Mouse (Mus musculus) liver, embryonic 11.5 days (tissue): ENCODE measurements at regions not wholly inside any gene's neighbourhood (a gene's known extent, or its start where the extent isn't known, plus 50 kb on each side); places are given as distances from the start of the nearest gene placed in this dataset.

Experiments
- ATAC-seq: fragments of 200-750 bp; cut with Nextera tagmentation; replicated peaks from 2 replicates; pipeline ENCODE4 v1.8.0; 2017; ENCODE audit warnings: moderate number of reproducible peaks, mild to moderate bottlenecking, moderate TSS enrichment, moderate library complexity; ENCODE audit not compliant: low FRiP score
- DNase-seq: peaks from one replicate; pipeline ENCODE4 v3.0.0-alpha.2; 2017; ENCODE audit warnings: low spot score
- H3K27ac ChIP-seq: fragments of 300-500 bp; sonication (generic); 2 replicates; pipeline ENCODE4 v1.5.1; 2014; ENCODE audit warnings: mild to moderate bottlenecking, low read depth, low read length, control low read depth
- H3K27me3 ChIP-seq: fragments of 300-500 bp; sonication (generic); replicated peaks from 2 replicates; pipeline ENCODE4 v1.6.1; 2014; ENCODE audit warnings: low read length, mixed read lengths; ENCODE audit not compliant: control insufficient read depth, insufficient read depth
- H3K36me3 ChIP-seq: fragments of 300-500 bp; sonication (generic); 2 replicates; pipeline ENCODE4 v1.6.1; 2014; ENCODE audit warnings: mild to moderate bottlenecking, low read length, moderate library complexity, mixed read lengths; ENCODE audit not compliant: control insufficient read depth, insufficient read depth
- H3K4me1 ChIP-seq: fragments of 300-500 bp; sonication (generic); replicated peaks from 2 replicates; pipeline ENCODE4 v1.6.1; 2014; ENCODE audit warnings: low read length, mixed read lengths; ENCODE audit not compliant: control insufficient read depth, insufficient read depth
- H3K4me2 ChIP-seq: fragments of 300-500 bp; sonication (generic); 2 replicates; pipeline ENCODE4 v1.6.1; 2014; ENCODE audit warnings: mild to moderate bottlenecking, control low read depth, moderate library complexity
- H3K4me3 ChIP-seq: fragments of 300-500 bp; sonication (generic); 2 replicates; pipeline ENCODE4 v1.5.1; 2014; ENCODE audit warnings: low read depth, low read length, control low read depth
- H3K9ac ChIP-seq: fragments of 300-500 bp; sonication (generic); 2 replicates; pipeline ENCODE4 v1.6.1; 2014; ENCODE audit warnings: low read depth, low read length, control low read depth
- H3K9me3 ChIP-seq: fragments of 300-500 bp; sonication (generic); 2 replicates; pipeline ENCODE4 v1.6.1; 2016; ENCODE audit warnings: low read length, inconsistent platforms, mixed read lengths; ENCODE audit not compliant: control insufficient read depth
- WGBS: fragments of 180-500 bp; shearing (Covaris S2); extraction: QIAGEN DNeasy Blood & Tissue Kit; methylation state at CpG from one replicate; pipeline ENCODE4 v1.1.7; 2014; 5-methylcytosine and 5-hydroxymethylcytosine counted together

DNA sequence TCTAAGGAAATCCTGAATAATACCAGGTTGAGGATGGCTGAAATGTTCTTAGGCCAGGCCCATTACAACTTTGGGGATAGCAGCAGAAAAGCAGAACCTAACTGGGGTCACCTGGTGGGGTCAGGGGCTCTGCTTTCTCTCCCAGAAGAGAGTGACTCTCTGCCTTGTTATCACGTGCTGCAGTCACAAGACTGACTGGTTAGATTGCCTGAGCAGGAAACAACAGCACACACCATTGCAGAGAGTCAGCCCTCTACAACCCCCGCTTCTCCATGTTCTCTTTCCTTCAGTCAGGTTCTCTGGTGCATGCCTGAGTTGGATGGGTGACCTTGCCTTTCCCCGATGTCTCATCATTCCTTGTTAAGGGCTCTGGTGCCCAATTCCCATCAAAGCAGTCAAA is 91.2 kb upstream of the Hsd17b12 start:
- ATAC-seq, result no peak
- peaks cover 55% of the 10 kb centered on the region for H3K27me3 ChIP-seq
- no peak overlapping the region for H3K27ac ChIP-seq
- H3K4me3 ChIP-seq, result no peak overlapping the region
- H3K9ac ChIP-seq, result no peak overlapping the region
- H3K9me3 ChIP-seq, result no peaks in the 10 kb centered on the region
- H3K4me2 ChIP-seq, result no peak overlapping the region
- 49% methylated on average over 3 of the region's 3 CpGs for WGBS
- no peak for DNase-seq
- H3K4me1 ChIP-seq, result no peaks in the 10 kb centered on the region; the same call in 1 of the 2 replicates
- no peaks in the 10 kb centered on the region for H3K36me3 ChIP-seq

DNA sequence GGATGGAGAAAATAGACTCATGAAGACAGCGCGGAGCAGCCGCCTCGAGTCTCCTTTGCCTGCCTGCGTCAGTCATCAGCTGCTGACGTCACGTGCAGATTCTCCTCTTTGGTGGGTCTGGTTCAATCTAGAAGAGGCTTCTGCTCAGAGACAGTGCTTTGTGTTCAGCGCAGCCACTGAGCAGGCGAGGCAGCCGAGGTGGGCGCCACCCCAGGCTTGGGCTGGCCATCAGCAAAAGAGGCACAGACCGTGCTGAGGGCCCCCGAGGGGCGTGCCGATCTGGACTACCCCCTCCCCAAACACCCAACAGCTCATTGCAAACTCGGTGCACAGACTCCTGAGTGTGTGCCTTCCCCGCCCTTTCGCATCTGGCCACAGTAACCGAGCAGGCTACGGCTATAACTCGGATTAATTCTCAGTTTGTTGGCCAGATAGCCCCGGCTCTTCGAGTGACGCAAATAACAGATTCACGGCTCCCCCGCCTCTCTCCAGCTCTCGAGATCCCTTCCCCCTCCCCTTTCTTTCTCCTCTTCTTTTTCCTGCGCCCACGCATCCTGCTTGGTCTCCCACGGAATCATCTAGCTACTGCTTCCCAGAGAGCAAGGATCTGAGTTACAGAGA is 89.2 kb upstream of the Hsd17b12 start:
- H3K36me3 ChIP-seq, result no peaks in the 10 kb centered on the region
- peaks cover 73% of the 10 kb centered on the region for H3K27me3 ChIP-seq
- no peak overlapping the region for H3K9ac ChIP-seq
- H3K4me2 ChIP-seq, result peak overlapping the region; percentile 31; the same call in 1 of the 2 replicates
- no peaks in the 10 kb centered on the region for H3K9me3 ChIP-seq
- H3K4me1 ChIP-seq, result no peaks in the 10 kb centered on the region; the same call in 1 of the 2 replicates
- H3K27ac ChIP-seq, result no peak overlapping the region
- DNase-seq, result no peak
- 3% methylated on average over 30 of the region's 30 CpGs for WGBS
- no peak overlapping the region for H3K4me3 ChIP-seq
- ATAC-seq, result no peak

- H3K27ac ChIP-seq, result no peak overlapping the region
- no peak overlapping the region for H3K4me3 ChIP-seq
- 44% methylated on average over 9 of the region's 9 CpGs for WGBS
- no peak for ATAC-seq
- H3K4me2 ChIP-seq, result no peak overlapping the region
- H3K36me3 ChIP-seq, result no peaks in the 10 kb centered on the region
- peak; percentile 18 for DNase-seq
- H3K9me3 ChIP-seq, result no peaks in the 10 kb centered on the region
- no peak overlapping the region for H3K9ac ChIP-seq
- H3K4me1 ChIP-seq, result no peaks in the 10 kb centered on the region; the same call in 1 of the 2 replicates
- H3K27me3 ChIP-seq, result peaks cover 80% of the 10 kb centered on the region
Measured at GRCm38 (mm10) chr2:94246180-94246611, 88.4 kb upstream of the Hsd17b12 start.

GRCm38 (mm10) chr2:94245305-94245959 is 87.7 kb upstream of the Hsd17b12 start:
- Histone ChIP-seq H3K27ac (no peak overlapping the region), H3K4me3 (no peak overlapping the region), H3K9me3 (no peaks in the 10 kb centered on the region), H3K4me2 (no peak overlapping the region), H3K36me3 (no peaks in the 10 kb centered on the region), H3K4me1 (no peaks in the 10 kb centered on the region; the same call in 1 of the 2 replicates), H3K27me3 (peaks cover 88% of the 10 kb centered on the region), H3K9ac (no peak overlapping the region)
- peak; percentile 74 for DNase-seq
- WGBS, result 4% methylated on average over 16 of the region's 16 CpGs
- ATAC-seq, result peak; percentile 51

DNA sequence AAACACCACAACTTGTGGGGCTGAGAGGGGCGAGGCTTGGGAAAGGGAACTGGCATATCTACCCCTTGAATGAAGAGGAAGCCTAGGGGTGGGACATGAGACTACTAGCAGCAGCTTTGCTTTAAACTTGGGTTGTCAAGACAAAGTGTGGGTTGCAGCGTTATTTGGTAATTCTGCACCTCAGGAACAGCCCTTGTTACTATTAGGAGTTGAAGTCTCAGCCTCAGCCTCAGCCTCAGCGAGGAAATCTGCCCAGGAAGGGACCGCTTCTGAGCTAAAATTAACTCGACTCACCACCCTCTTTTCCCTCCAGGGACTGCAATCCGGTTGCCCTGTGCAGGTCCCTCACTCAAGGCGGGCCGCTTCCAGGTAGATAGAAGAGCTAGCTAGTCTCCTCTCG is 86.4 kb upstream of the Hsd17b12 start:
- no peak overlapping the region for H3K27ac ChIP-seq
- H3K9ac ChIP-seq, result no peak overlapping the region
- H3K4me1 ChIP-seq, result no peaks in the 10 kb centered on the region; the same call in 1 of the 2 replicates
- H3K4me3 ChIP-seq, result no peak overlapping the region
- no peaks in the 10 kb centered on the region for H3K9me3 ChIP-seq
- peaks cover 98% of the 10 kb centered on the region for H3K27me3 ChIP-seq
- ATAC-seq (no peak), DNase-seq (no peak)
- WGBS, result 5% methylated on average over 9 of the region's 9 CpGs
- no peaks in the 10 kb centered on the region for H3K36me3 ChIP-seq
- no peak overlapping the region for H3K4me2 ChIP-seq

DNA sequence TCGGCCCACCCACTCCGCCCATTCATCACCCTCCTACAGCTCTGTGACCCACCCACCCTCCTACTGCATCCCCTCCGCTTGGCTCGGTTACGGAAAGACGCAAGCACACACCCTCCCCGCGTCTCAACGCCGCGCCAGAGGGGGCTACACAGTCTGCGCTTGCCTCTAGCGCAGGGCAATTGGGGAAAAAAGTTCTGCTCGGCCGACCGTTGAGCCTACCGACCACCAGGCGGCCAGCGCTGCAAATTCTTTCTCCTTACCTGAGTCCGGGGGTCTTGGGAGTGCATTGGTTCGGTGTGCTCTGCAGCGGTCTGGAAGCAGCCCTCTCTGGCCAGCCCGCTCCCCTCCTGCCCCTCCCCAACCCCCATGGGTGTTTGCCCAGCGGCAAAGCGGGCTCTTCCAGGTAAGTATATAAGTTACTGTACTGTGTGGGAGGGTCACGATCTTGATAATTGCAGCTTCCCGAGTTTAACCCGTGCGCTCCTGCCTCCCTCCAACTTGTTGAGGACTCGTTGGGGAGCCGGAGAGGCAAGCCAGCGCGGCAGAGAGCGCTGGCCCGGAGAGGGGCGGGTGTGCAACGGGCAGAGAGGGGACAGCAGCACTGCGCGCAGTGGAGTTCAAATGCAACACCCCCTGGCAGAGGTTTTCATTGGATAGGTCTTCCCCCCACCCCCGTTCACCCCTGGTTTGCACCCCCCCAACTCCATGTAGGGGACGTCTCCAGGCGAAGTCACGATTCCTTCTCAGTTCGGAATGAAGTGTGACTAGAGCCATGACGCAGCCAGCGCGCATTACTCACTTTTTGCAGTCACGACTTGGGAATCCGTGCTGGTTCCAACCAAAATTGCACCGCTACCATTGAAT is 85.5 kb upstream of the Hsd17b12 start:
- no peaks in the 10 kb centered on the region for H3K9me3 ChIP-seq
- H3K4me2 ChIP-seq, result peak overlapping the region; percentile 51
- 0 out of 2 replicates have a peak overlapping the region, but pooled peaks have one; percentile 15 for H3K4me3 ChIP-seq
- H3K27me3 ChIP-seq, result peaks cover 98% of the 10 kb centered on the region
- H3K36me3 ChIP-seq, result no peaks in the 10 kb centered on the region
- WGBS, result 2% methylated on average over 50 of the region's 50 CpGs
- ATAC-seq, result no peak
- no peak overlapping the region for H3K9ac ChIP-seq
- no peak for DNase-seq
- no peak overlapping the region for H3K27ac ChIP-seq
- no peaks in the 10 kb centered on the region; the same call in 1 of the 2 replicates for H3K4me1 ChIP-seq

- Histone ChIP-seq H3K9me3 (no peaks in the 10 kb centered on the region), H3K27me3 (peaks cover 98% of the 10 kb centered on the region), H3K4me2 (no peak overlapping the region), H3K4me3 (no peak overlapping the region), H3K4me1 (no peaks in the 10 kb centered on the region; the same call in 1 of the 2 replicates), H3K36me3 (no peaks in the 10 kb centered on the region), H3K9ac (no peak overlapping the region), H3K27ac (no peak overlapping the region)
- ATAC-seq, result no peak
- WGBS, result 2% methylated on average over 7 of the region's 7 CpGs
- peak; percentile 30 for DNase-seq
Measured at GRCm38 (mm10) chr2:94242406-94243052, 84.8 kb upstream of the Hsd17b12 start.

GRCm38 (mm10) chr2:94242051-94242397 is 84.3 kb upstream of the Hsd17b12 start:
- H3K4me1 ChIP-seq, result no peaks in the 10 kb centered on the region; the same call in 1 of the 2 replicates
- 6% methylated on average over 4 of the region's 4 CpGs for WGBS

More at GRCm38 (mm10) chr2:94242051-94242397, 84.3 kb upstream of the Hsd17b12 start:
- Histone ChIP-seq H3K9me3 (no peaks in the 10 kb centered on the region), H3K27me3 (peaks cover 94% of the 10 kb centered on the region), H3K27ac (no peak overlapping the region), H3K36me3 (no peaks in the 10 kb centered on the region), H3K4me2 (no peak overlapping the region), H3K9ac (no peak overlapping the region), H3K4me3 (no peak overlapping the region)
- DNase-seq (no peak), ATAC-seq (no peak)
